Mouse (Mus musculus): ENCODE data around the gene Rufy4. TPM values are rescaled to one million over a fixed set of nuclear protein-coding genes. Genes with fewer than 3 reads are reported as not detected.

The Rufy4 gene
- polyA plus RNA-seq, 1 experiment = not detected

GRCm38 (mm10) chr1:74090329-74090728, 35.0 kb upstream of the Rufy4 start:
- Histone ChIP-seq H3K4me3 (ENCODE audit: insufficient read depth, low read depth, low read length) (no peak overlapping the region), H3K27ac (ENCODE audit: insufficient read depth, low read depth, low read length) (no peak overlapping the region), H3K4me1 (ENCODE audit: control insufficient read depth, insufficient read depth, low read length) (peaks cover 23% of the 10 kb centered on the region)
- no peak for TF ChIP-seq CTCF (IDR thresholded peaks at IDR 0.05; ENCODE audit: insufficient read depth, low read depth, low read length)
- TF ChIP-seq POLR2A (IDR thresholded peaks at IDR 0.05; ENCODE audit: insufficient read depth, low read depth, low read length) = no peak
- WGBS = 83% methylated on average over 7 of the region's 7 CpGs

DNA sequence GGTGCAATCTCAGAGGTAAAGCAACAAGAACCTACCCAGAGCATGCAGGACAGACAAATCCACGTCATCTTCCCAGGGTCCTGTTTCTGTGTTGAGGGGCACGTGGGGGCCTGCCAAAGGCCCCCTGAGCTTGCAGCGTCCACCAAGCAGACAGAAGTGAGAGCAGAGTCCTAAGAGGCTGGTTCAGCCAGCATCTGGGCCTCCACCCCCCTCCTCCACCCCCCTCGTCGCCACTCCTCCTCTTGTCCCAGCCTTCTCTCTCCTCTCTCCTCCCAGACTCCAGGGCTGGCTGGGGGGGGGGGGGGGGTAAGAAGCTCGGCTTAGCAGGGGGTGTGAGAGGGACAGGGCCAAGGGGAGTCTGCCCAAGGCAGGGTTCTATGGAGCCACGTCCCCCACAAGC, 34.2 kb upstream of the Rufy4 start:
- Histone ChIP-seq H3K4me1 (ENCODE audit: control insufficient read depth, insufficient read depth, low read length) (peaks cover 23% of the 10 kb centered on the region), H3K4me3 (ENCODE audit: insufficient read depth, low read depth, low read length) (no peak overlapping the region), H3K27ac (ENCODE audit: insufficient read depth, low read depth, low read length) (no peak overlapping the region)
- WGBS = 48% methylated on average over 7 of the region's 7 CpGs
- TF ChIP-seq CTCF (IDR thresholded peaks at IDR 0.05; ENCODE audit: insufficient read depth, low read depth, low read length) = no peak
- no peak for TF ChIP-seq POLR2A (IDR thresholded peaks at IDR 0.05; ENCODE audit: insufficient read depth, low read depth, low read length)

- H3K27ac ChIP-seq (ENCODE audit: insufficient read depth, low read depth, low read length) = no peak overlapping the region
- TF ChIP-seq POLR2A (IDR thresholded peaks at IDR 0.05; ENCODE audit: insufficient read depth, low read depth, low read length) = no peak
- TF ChIP-seq CTCF (IDR thresholded peaks at IDR 0.05; ENCODE audit: insufficient read depth, low read depth, low read length) = no peak
- WGBS = 64% methylated on average over 6 of the region's 6 CpGs
- H3K4me3 ChIP-seq (ENCODE audit: insufficient read depth, low read depth, low read length) = no peak overlapping the region
- H3K4me1 ChIP-seq (ENCODE audit: control insufficient read depth, insufficient read depth, low read length) = peaks cover 23% of the 10 kb centered on the region
Observed at GRCm38 (mm10) chr1:74091611-74092224, 33.6 kb upstream of the Rufy4 start.

GRCm38 (mm10) chr1:74092242-74092641, 33.1 kb upstream of the Rufy4 start:
- Histone ChIP-seq H3K4me1 (ENCODE audit: control insufficient read depth, insufficient read depth, low read length) (peaks cover 23% of the 10 kb centered on the region), H3K4me3 (ENCODE audit: insufficient read depth, low read depth, low read length) (no peak overlapping the region), H3K27ac (ENCODE audit: insufficient read depth, low read depth, low read length) (no peak overlapping the region)
- TF ChIP-seq POLR2A (IDR thresholded peaks at IDR 0.05; ENCODE audit: insufficient read depth, low read depth, low read length) (no peak), CTCF (IDR thresholded peaks at IDR 0.05; ENCODE audit: insufficient read depth, low read depth, low read length) (no peak)
- WGBS = 67% methylated on average over 10 of the region's 10 CpGs

- Histone ChIP-seq H3K4me3 (ENCODE audit: insufficient read depth, low read depth, low read length) (no peak overlapping the region), H3K4me1 (ENCODE audit: control insufficient read depth, insufficient read depth, low read length) (peaks cover 29% of the 10 kb centered on the region), H3K27ac (ENCODE audit: insufficient read depth, low read depth, low read length) (no peak overlapping the region)
- TF ChIP-seq CTCF (IDR thresholded peaks at IDR 0.05; ENCODE audit: insufficient read depth, low read depth, low read length) = no peak
- 90% methylated on average over 5 of the region's 5 CpGs for WGBS
Observed at GRCm38 (mm10) chr1:74093447-74093846, 31.9 kb upstream of the Rufy4 start.

DNA sequence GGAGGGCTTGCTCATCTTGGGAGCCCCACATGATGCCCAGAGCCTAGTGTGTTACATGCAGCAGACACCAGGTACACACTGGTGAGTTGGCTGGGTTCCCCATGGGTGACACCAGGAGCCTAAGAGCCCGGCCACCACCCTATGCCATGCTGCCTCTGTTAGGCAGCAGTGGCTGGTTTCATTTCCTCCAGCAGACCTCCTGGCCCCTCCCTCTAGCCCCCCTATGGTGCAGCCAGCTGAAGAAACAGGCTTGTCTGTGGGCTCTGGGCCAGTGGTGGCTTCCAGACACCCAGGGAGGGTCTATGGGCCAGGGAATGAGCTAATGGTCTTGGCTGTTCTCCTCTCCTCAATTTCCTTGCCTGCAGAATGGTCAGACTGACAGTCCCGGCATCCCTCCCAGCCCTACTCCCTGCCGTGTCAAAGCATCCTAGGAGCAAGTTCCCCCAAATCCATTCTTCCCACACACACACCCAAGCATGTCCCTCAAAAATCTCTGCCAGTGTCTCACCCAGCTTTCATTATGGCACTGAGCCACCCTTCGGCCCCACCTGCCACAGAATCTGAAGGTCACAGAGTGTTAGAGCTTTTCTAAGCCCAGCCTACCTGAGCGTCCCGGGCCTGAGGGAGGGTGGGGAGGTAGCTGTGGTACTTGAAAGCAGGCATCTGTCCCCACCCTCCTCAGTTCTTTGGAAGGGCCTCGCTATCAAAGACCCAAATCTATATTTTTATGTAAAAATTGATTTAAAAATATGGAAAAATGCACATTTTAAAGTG, 30.7 kb upstream of the Rufy4 start:
- no peak for TF ChIP-seq CTCF (IDR thresholded peaks at IDR 0.05; ENCODE audit: insufficient read depth, low read depth, low read length)
- no peak for TF ChIP-seq POLR2A (IDR thresholded peaks at IDR 0.05; ENCODE audit: insufficient read depth, low read depth, low read length)
- Histone ChIP-seq H3K27ac (ENCODE audit: insufficient read depth, low read depth, low read length) (no peak overlapping the region), H3K4me1 (ENCODE audit: control insufficient read depth, insufficient read depth, low read length) (peaks cover 36% of the 10 kb centered on the region), H3K4me3 (ENCODE audit: insufficient read depth, low read depth, low read length) (no peak overlapping the region)
- WGBS = 75% methylated on average over 7 of the region's 7 CpGs

- 86% methylated on average over 6 of the region's 6 CpGs for WGBS
- no peak for TF ChIP-seq POLR2A (IDR thresholded peaks at IDR 0.05; ENCODE audit: insufficient read depth, low read depth, low read length)
- TF ChIP-seq CTCF (IDR thresholded peaks at IDR 0.05; ENCODE audit: insufficient read depth, low read depth, low read length) = no peak
- Histone ChIP-seq H3K4me1 (ENCODE audit: control insufficient read depth, insufficient read depth, low read length) (peaks cover 36% of the 10 kb centered on the region), H3K4me3 (ENCODE audit: insufficient read depth, low read depth, low read length) (no peak overlapping the region), H3K27ac (ENCODE audit: insufficient read depth, low read depth, low read length) (no peak overlapping the region)
Observed at GRCm38 (mm10) chr1:74095296-74095695, 30.0 kb upstream of the Rufy4 start.

GRCm38 (mm10) chr1:74095728-74096127, 29.6 kb upstream of the Rufy4 start:
- TF ChIP-seq CTCF (IDR thresholded peaks at IDR 0.05; ENCODE audit: insufficient read depth, low read depth, low read length) = no peak
- TF ChIP-seq POLR2A (IDR thresholded peaks at IDR 0.05; ENCODE audit: insufficient read depth, low read depth, low read length) = no peak
- Histone ChIP-seq H3K27ac (ENCODE audit: insufficient read depth, low read depth, low read length) (no peak overlapping the region), H3K4me1 (ENCODE audit: control insufficient read depth, insufficient read depth, low read length) (peaks cover 36% of the 10 kb centered on the region), H3K4me3 (ENCODE audit: insufficient read depth, low read depth, low read length) (no peak overlapping the region)
- WGBS = 81% methylated on average over 3 of the region's 3 CpGs

Measured in olfactory bulb, adult 2 months (tissue).